Mouse (Mus musculus) kidney, adult 8-10 months (tissue): Measurements from ENCODE around the gene Csnk1e.
A peak's percentile ranks its signal among the peaks of the same experiment; 100 is the strongest.

Experiments used
- DNase-seq, 2 experiments: peaks; one replicate each; pipeline ENCODE4 v3.0.0; 2022

Gene Csnk1e

GRCm38 (mm10) chr15:79392527-79392926 lies 62.8 kb downstream of the Csnk1e start:
- DNase-seq: no peak

GRCm38 (mm10) chr15:79391447-79392093 lies 63.8 kb downstream of the Csnk1e start:
- DNase-seq: peak; percentile 65 to 78

- DNase-seq: peak; percentile 67 to 80
These were observed 64.9 kb downstream of the Csnk1e start for GRCm38 (mm10) chr15:79390434-79390833.

GRCm38 (mm10) chr15:79388171-79388570 lies 67.2 kb downstream of the Csnk1e start:
- DNase-seq: no peak

GRCm38 (mm10) chr15:79387611-79388010 lies 67.8 kb downstream of the Csnk1e start:
- no peak for DNase-seq

GRCm38 (mm10) chr15:79387081-79387480 lies 68.3 kb downstream of the Csnk1e start:
- no peak for DNase-seq

GRCm38 (mm10) chr15:79381644-79382043 lies 73.7 kb downstream of the Csnk1e start:
- no peak for DNase-seq

GRCm38 (mm10) chr15:79380468-79381444 lies 74.6 kb downstream of the Csnk1e start:
- DNase-seq: peak; percentile 61 to 82

GRCm38 (mm10) chr15:79379658-79380057 lies 75.7 kb downstream of the Csnk1e start:
- no peak for DNase-seq

- no peak for DNase-seq
These were observed 76.8 kb downstream of the Csnk1e start for GRCm38 (mm10) chr15:79378608-79379007.

GRCm38 (mm10) chr15:79377681-79378080 lies 77.7 kb downstream of the Csnk1e start:
- peak; percentile 56 for DNase-seq

GRCm38 (mm10) chr15:79374760-79375159 lies 80.6 kb downstream of the Csnk1e start:
- DNase-seq: no peak

- DNase-seq: no peak
These were observed 85.0 kb downstream of the Csnk1e start for GRCm38 (mm10) chr15:79370281-79370843.

- no peak for DNase-seq
These were observed 85.7 kb downstream of the Csnk1e start for GRCm38 (mm10) chr15:79369452-79370280.

GRCm38 (mm10) chr15:79368861-79369440 lies 86.4 kb downstream of the Csnk1e start:
- DNase-seq: no peak

- DNase-seq: peak; percentile 35 to 53
These were observed 87.0 kb downstream of the Csnk1e start for GRCm38 (mm10) chr15:79368313-79368811.
